Mouse (Mus musculus): ENCODE data around the gene Zscan20. TPM values are rescaled to one million over a fixed set of nuclear protein-coding genes. Genes with fewer than 3 reads are reported as not detected.

Zscan20 gene
- 3.2 and 4.4 TPM in 2 replicates for polyA plus RNA-seq (2014; fragmentation: Nextera tagmentation; extraction: Ambion mirVana)

DNA sequence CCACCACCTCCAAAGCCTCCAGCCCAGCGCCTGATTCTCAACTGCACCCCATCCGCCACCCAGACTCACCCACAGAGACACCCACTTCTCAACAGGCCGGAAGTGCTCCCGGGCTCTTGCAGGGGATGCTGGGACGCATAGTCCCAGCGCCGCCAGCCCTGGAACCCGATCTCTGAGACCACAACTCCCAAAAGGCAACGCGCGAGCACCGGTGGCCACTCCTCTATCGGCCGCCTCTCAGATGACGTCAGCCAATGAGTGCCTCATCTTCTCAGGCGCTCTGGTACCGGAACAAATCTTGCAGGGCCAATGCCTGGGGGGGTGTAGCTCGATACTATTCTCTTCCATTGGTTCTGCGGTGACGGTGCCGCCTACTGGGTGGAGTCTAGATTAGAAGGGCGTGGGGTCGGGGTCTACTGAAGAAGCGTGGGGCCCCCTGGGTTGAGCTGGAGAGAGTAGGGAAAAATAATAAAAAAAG lies at the start of gene Zscan20:
Gene Zscan20, minus strand, starts transcription at position 174 of the 478 bp plus-strand sequence.
- H3K36me3 ChIP-seq (ENCODE audit: control insufficient read depth, insufficient read depth, low read length) = no peaks in the 10 kb centered on the region; the same call in 1 of the 2 replicates
- peak within 1 kb of the TSS; percentile 53 for H3K4me3 ChIP-seq (ENCODE audit: low read length)
- ATAC-seq (ENCODE audit: low FRiP score, low TSS enrichment) = peak; percentile 97
- under 1% methylated on average over 24 of the region's 24 CpGs for WGBS
- H3K9ac ChIP-seq (ENCODE audit: low read depth, low read length) = peak within 1 kb of the TSS; percentile 60
- H3K9me3 ChIP-seq (ENCODE audit: control insufficient read depth, low read length) = no peaks in the 10 kb centered on the region
- no peak within 1 kb of the TSS for H3K27ac ChIP-seq (ENCODE audit: low read depth, low read length)
- H3K27me3 ChIP-seq (ENCODE audit: control insufficient read depth, insufficient read depth, low read length) = no peaks in the 10 kb centered on the region
- H3K4me1 ChIP-seq (ENCODE audit: control insufficient read depth, insufficient read depth, low read length) = peaks cover 3% of the 10 kb centered on the region; the same call in 1 of the 2 replicates
- peak within 1 kb of the TSS; percentile 64 for H3K4me2 ChIP-seq (replicated peaks; ENCODE audit: low read depth, low read length)

DNA sequence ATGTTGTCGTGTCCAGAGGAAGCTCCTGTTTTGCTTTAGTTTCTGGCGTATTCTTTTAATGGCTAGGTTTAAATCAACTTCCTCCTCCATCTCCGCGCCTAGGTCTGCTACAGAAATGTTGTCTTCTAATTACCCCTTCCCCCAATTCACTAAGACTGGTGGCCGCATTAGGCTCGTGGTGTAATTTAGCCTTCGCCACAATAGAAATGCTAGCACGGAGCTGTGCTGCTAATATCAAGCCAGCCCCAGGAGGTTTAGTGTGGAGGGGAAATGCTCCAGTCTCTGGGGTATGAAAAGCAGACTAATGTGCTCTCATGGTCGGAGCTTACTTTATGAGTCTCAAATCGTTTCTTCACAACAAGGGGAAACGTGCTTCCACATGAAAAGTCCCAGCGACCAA lies 45.5 kb upstream of the Zscan20 start:
- peak overlapping the region; percentile 74 for H3K4me3 ChIP-seq (ENCODE audit: low read length)
- no peak for ATAC-seq (ENCODE audit: low FRiP score, low TSS enrichment)
- WGBS = under 1% methylated on average over 12 of the region's 12 CpGs
- peak overlapping the region; percentile 57 for H3K9ac ChIP-seq (ENCODE audit: low read depth, low read length)
- H3K4me2 ChIP-seq (replicated peaks; ENCODE audit: low read depth, low read length) = peak overlapping the region; percentile 80
- no peaks in the 10 kb centered on the region for H3K36me3 ChIP-seq (ENCODE audit: control insufficient read depth, insufficient read depth, low read length)
- peaks cover 27% of the 10 kb centered on the region for H3K4me1 ChIP-seq (ENCODE audit: control insufficient read depth, insufficient read depth, low read length)
- H3K27ac ChIP-seq (ENCODE audit: low read depth, low read length) = no peak overlapping the region
- no peaks in the 10 kb centered on the region for H3K9me3 ChIP-seq (ENCODE audit: control insufficient read depth, low read length)
- H3K27me3 ChIP-seq (ENCODE audit: control insufficient read depth, insufficient read depth, low read length) = no peaks in the 10 kb centered on the region

DNA sequence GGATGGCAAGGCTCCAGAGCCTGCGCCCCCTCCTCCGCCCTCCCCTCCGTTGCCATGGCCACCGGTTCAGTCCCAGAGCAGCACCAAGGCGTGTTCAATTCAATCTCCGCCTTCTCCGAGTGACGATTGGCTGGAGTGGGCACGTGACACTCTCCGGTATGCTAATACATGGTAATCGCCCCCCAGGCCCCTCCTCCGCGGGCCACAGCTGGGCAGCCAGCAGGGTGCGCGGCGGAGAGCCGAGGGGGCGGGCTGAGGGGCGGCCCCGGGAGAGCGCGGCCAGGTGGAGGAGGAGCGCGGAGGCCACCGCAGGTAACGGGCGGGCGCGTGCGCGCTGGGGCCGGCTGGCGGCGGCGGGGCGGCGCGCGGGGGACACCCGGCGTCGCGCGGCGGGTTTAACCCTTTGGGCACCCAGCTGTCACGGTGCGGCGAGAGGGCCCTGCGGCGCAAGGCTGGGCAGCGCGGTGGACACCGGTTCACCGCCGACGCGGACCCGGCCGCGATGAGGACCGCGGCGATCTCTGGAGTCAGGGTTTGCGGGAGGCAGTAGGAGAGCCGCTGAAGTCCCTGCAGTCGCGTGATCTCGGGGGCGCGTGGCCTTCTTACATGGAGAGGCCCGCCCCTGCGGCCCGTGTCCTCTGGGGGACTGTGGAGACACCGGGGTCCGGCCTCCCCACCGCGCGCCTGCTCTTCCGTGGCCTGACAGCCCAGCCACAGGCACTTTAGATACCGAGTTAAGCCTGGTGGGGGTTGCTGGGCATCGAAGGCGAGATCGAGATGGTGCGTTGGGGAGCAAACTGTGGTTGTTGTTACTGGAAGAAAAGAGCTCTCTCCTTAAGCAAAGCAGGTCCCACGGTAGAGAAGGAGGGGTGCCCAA lies 44.8 kb upstream of the Zscan20 start, which contains the start of gene Phc2:
Gene Phc2, plus strand, starts transcription at position 198 of the 877 bp plus-strand sequence.
- peak within 1 kb of the TSS; percentile 57 for H3K9ac ChIP-seq (ENCODE audit: low read depth, low read length)
- H3K27me3 ChIP-seq (ENCODE audit: control insufficient read depth, insufficient read depth, low read length) = no peaks in the 10 kb centered on the region
- peak within 1 kb of the TSS; percentile 74 for H3K4me3 ChIP-seq (ENCODE audit: low read length)
- H3K4me2 ChIP-seq (replicated peaks; ENCODE audit: low read depth, low read length) = peak within 1 kb of the TSS; percentile 80
- peaks cover 30% of the 10 kb centered on the region for H3K4me1 ChIP-seq (ENCODE audit: control insufficient read depth, insufficient read depth, low read length)
- H3K27ac ChIP-seq (ENCODE audit: low read depth, low read length) = peak within 1 kb of the TSS; percentile 10; the same call in 1 of the 2 replicates
- no peaks in the 10 kb centered on the region for H3K9me3 ChIP-seq (ENCODE audit: control insufficient read depth, low read length)
- WGBS = under 1% methylated on average over 69 of the region's 85 CpGs
- H3K36me3 ChIP-seq (ENCODE audit: control insufficient read depth, insufficient read depth, low read length) = no peaks in the 10 kb centered on the region
- ATAC-seq (ENCODE audit: low FRiP score, low TSS enrichment) = peak; percentile 97

DNA sequence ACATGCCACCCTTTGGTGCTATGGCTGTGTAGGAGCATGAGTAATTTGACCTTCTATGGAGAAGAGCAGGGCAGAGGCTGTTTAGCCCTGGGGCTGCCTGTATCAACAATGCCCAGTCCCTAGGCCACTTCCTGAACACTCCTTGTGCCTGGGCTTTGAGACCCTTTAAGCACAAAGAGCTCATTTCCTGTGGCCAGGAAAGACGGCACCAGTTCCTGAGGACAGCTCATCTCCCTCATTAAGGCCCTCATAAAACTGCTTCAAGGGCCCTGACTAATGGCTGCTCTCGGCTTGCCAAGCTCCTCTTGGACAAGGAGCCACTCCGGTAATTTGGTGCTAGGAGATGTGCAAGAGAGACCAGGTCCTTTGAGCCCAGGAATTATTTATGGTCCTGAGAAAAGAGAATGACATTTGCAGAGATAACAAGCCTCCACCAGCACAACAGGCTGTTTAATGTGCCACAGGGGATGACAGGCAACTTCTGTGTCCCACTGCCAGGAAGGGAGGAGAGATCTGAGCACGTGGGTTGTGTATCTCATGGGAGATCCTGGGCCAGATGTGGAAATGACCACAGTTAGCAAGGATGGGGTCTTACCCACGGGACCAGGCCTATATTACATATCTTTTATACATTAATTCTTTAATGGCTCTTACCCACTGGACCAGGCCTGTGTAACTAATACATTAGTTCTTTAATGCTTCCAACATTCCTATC lies 42.8 kb upstream of the Zscan20 start:
- Histone ChIP-seq H3K4me3 (ENCODE audit: low read length) (no peak overlapping the region), H3K9ac (ENCODE audit: low read depth, low read length) (no peak overlapping the region), H3K36me3 (ENCODE audit: control insufficient read depth, insufficient read depth, low read length) (no peaks in the 10 kb centered on the region), H3K4me2 (replicated peaks; ENCODE audit: low read depth, low read length) (no peak overlapping the region), H3K4me1 (ENCODE audit: control insufficient read depth, insufficient read depth, low read length) (peaks cover 41% of the 10 kb centered on the region), H3K27ac (ENCODE audit: low read depth, low read length) (peak overlapping the region; percentile 78; the same call in 1 of the 2 replicates), H3K27me3 (ENCODE audit: control insufficient read depth, insufficient read depth, low read length) (no peaks in the 10 kb centered on the region), H3K9me3 (ENCODE audit: control insufficient read depth, low read length) (no peaks in the 10 kb centered on the region)
- ATAC-seq (ENCODE audit: low FRiP score, low TSS enrichment) = peak; percentile 14; the same call in 1 of the 2 replicates
- WGBS = 9% methylated on average over 5 of the region's 5 CpGs

DNA sequence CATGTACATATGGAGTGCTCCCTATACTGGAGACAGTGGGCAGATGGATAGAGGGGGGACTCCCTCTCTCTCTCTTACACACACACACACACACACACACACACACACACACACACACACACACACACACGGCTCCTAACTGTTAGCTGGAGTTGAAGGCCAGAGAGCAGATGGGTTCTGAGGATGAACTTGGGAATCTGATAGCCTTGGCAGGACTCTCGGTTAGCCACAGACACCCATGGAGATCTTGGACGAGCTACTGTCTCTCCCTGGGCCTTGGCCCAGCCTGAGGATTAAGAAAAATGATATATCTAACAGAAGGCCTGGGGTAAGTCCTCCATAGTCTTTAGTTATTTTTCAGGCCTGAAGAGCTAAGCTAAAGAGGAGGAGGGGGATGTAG lies 41.6 kb upstream of the Zscan20 start:
- Histone ChIP-seq H3K4me3 (ENCODE audit: low read length) (no peak overlapping the region), H3K9ac (ENCODE audit: low read depth, low read length) (no peak overlapping the region), H3K27ac (ENCODE audit: low read depth, low read length) (no peak overlapping the region; the same call in 1 of the 2 replicates), H3K4me1 (ENCODE audit: control insufficient read depth, insufficient read depth, low read length) (peaks cover 45% of the 10 kb centered on the region), H3K9me3 (ENCODE audit: control insufficient read depth, low read length) (no peaks in the 10 kb centered on the region), H3K4me2 (replicated peaks; ENCODE audit: low read depth, low read length) (no peak overlapping the region), H3K36me3 (ENCODE audit: control insufficient read depth, insufficient read depth, low read length) (no peaks in the 10 kb centered on the region), H3K27me3 (ENCODE audit: control insufficient read depth, insufficient read depth, low read length) (no peaks in the 10 kb centered on the region)
- ATAC-seq (ENCODE audit: low FRiP score, low TSS enrichment) = no peak
- WGBS = 38% methylated on average over 3 of the region's 3 CpGs

DNA sequence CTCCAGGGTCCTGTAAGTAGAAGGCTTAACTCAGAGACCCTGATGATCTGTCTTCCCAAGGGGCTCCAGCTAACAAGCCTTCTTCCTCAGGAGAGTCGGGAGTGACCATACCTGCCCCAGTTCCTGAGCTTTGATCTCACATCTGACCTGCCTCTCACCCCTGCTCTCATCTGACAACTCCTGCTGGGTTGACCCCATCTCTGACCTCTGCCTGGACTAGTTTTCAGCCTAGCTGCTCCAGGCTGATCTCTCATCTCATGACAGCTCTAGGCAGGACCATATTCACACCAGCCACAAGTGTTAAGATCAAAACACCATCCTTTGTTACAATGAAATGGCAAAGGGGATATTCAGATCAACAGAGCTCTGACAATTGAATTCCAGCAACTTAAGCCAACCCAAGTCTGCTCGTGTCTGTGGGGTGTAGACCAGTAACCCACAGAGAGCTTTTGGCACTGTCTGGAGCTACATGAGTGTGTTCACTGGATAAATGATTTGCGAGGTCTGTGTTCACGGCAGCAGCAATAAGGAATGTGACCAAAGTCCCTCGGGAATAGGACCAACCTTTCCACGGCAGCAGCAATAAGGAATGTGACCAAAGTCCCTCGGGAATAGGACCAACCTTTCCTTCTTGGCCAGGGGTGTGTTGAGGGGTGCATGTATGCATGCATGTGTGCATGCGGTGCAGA lies 38.8 kb upstream of the Zscan20 start:
- WGBS = 37% methylated on average over 8 of the region's 8 CpGs
- Histone ChIP-seq H3K4me3 (ENCODE audit: low read length) (no peak overlapping the region), H3K36me3 (ENCODE audit: control insufficient read depth, insufficient read depth, low read length) (no peaks in the 10 kb centered on the region), H3K4me2 (replicated peaks; ENCODE audit: low read depth, low read length) (no peak overlapping the region), H3K9ac (ENCODE audit: low read depth, low read length) (no peak overlapping the region), H3K9me3 (ENCODE audit: control insufficient read depth, low read length) (no peaks in the 10 kb centered on the region), H3K27ac (ENCODE audit: low read depth, low read length) (no peak overlapping the region), H3K27me3 (ENCODE audit: control insufficient read depth, insufficient read depth, low read length) (no peaks in the 10 kb centered on the region), H3K4me1 (ENCODE audit: control insufficient read depth, insufficient read depth, low read length) (peaks cover 37% of the 10 kb centered on the region)
- no peak for ATAC-seq (ENCODE audit: low FRiP score, low TSS enrichment)

DNA sequence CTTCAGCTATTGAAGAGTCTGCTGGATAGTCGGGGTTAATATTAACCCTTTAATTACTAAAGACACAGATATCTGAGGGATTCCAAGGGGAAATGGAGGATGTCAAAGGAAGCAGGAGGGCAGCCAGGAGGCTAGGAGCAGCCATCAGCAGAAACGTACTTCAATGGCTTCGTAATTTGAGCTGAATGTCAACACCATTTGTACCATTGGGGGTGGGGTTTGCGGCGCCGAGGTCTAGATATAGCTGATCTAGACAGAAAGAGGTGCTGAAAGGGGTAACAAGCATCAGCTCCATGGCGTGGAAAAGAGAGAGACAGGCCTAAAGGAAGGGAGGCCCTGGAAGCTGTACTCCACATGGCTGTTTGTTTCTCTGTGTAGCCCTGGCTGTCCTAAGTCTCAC lies 36.9 kb upstream of the Zscan20 start:
- Histone ChIP-seq H3K4me1 (ENCODE audit: control insufficient read depth, insufficient read depth, low read length) (peaks cover 27% of the 10 kb centered on the region), H3K27ac (ENCODE audit: low read depth, low read length) (no peak overlapping the region), H3K9me3 (ENCODE audit: control insufficient read depth, low read length) (no peaks in the 10 kb centered on the region), H3K4me2 (replicated peaks; ENCODE audit: low read depth, low read length) (no peak overlapping the region), H3K9ac (ENCODE audit: low read depth, low read length) (no peak overlapping the region), H3K27me3 (ENCODE audit: control insufficient read depth, insufficient read depth, low read length) (no peaks in the 10 kb centered on the region), H3K4me3 (ENCODE audit: low read length) (no peak overlapping the region), H3K36me3 (ENCODE audit: control insufficient read depth, insufficient read depth, low read length) (no peaks in the 10 kb centered on the region)
- no peak for ATAC-seq (ENCODE audit: low FRiP score, low TSS enrichment)
- WGBS = 9% methylated on average over 7 of the region's 7 CpGs

DNA sequence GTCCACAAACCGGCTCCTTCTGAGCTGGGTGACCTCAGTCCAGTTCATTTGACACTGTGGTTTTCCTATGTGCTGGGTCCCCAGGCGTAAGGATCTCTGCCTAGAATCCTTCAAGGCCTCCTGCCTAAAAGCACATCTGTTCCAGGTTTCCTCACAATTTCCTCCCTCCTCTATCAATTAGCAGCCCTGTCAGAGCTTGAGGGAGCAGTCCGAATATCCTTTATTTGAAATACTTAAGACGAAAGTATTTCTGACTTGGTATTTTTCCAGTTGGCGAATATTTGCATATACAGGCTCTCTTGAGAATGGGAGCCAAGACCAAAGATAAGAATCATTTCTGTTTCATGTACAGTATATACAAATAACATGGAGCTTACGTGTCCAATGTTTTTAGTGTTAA lies 36.0 kb upstream of the Zscan20 start:
- peaks cover 29% of the 10 kb centered on the region for H3K4me1 ChIP-seq (ENCODE audit: control insufficient read depth, insufficient read depth, low read length)
- no peaks in the 10 kb centered on the region for H3K27me3 ChIP-seq (ENCODE audit: control insufficient read depth, insufficient read depth, low read length)
- no peaks in the 10 kb centered on the region for H3K9me3 ChIP-seq (ENCODE audit: control insufficient read depth, low read length)
- H3K4me3 ChIP-seq (ENCODE audit: low read length) = no peak overlapping the region
- no peak overlapping the region for H3K9ac ChIP-seq (ENCODE audit: low read depth, low read length)
- no peak overlapping the region for H3K4me2 ChIP-seq (replicated peaks; ENCODE audit: low read depth, low read length)
- WGBS = 59% methylated on average over 6 of the region's 6 CpGs
- no peak overlapping the region for H3K27ac ChIP-seq (ENCODE audit: low read depth, low read length)
- ATAC-seq (ENCODE audit: low FRiP score, low TSS enrichment) = no peak
- H3K36me3 ChIP-seq (ENCODE audit: control insufficient read depth, insufficient read depth, low read length) = no peaks in the 10 kb centered on the region

Measured in kidney, embryonic 14.5 days (tissue).